Mouse (Mus musculus): ENCODE results near the gene Matn1. TPM values are rescaled to one million over a fixed set of nuclear protein-coding genes. Genes with fewer than 3 reads are reported as not detected.

The Matn1 gene
- polyA plus RNA-seq, 1 experiment: not detected

- 51% methylated on average over 6 of the region's 6 CpGs for WGBS
- no peak overlapping the region for H3K4me3 ChIP-seq (ENCODE audit: low read depth, low read length)
- no peaks in the 10 kb centered on the region for H3K4me1 ChIP-seq (ENCODE audit: control insufficient read depth, insufficient read depth, insufficient read length, low read length)
- no peak overlapping the region for H3K27ac ChIP-seq (ENCODE audit: insufficient read depth, low read depth, low read length)
- TF ChIP-seq CTCF (IDR thresholded peaks at IDR 0.05; ENCODE audit: extremely low read depth, insufficient read length, insufficient replicate concordance, low read depth, low read length) (no peak), POLR2A (IDR thresholded peaks at IDR 0.05; ENCODE audit: low read depth, low read length) (no peak)
- H3K36me3 ChIP-seq (ENCODE audit: control insufficient read depth, insufficient read depth, low read length): no peaks in the 10 kb centered on the region
- no peaks in the 10 kb centered on the region for H3K27me3 ChIP-seq (ENCODE audit: control insufficient read depth, insufficient read depth, low read length)
These were observed 17.9 kb upstream of the Matn1 start for GRCm38 (mm10) chr4:130926274-130926673.

GRCm38 (mm10) chr4:130927821-130928220, 16.4 kb upstream of the Matn1 start:
- no peak overlapping the region for H3K4me3 ChIP-seq (ENCODE audit: low read depth, low read length)
- 79% methylated on average over 12 of the region's 12 CpGs for WGBS
- no peak for TF ChIP-seq CTCF (IDR thresholded peaks at IDR 0.05; ENCODE audit: extremely low read depth, insufficient read length, insufficient replicate concordance, low read depth, low read length)
- no peak for TF ChIP-seq POLR2A (IDR thresholded peaks at IDR 0.05; ENCODE audit: low read depth, low read length)
- no peak overlapping the region for H3K27ac ChIP-seq (ENCODE audit: insufficient read depth, low read depth, low read length)
- no peaks in the 10 kb centered on the region for H3K36me3 ChIP-seq (ENCODE audit: control insufficient read depth, insufficient read depth, low read length)
- no peaks in the 10 kb centered on the region for H3K27me3 ChIP-seq (ENCODE audit: control insufficient read depth, insufficient read depth, low read length)
- H3K4me1 ChIP-seq (ENCODE audit: control insufficient read depth, insufficient read depth, insufficient read length, low read length): no peaks in the 10 kb centered on the region

GRCm38 (mm10) chr4:130942644-130943043, 1.5 kb upstream of the Matn1 start:
- no peak overlapping the region for H3K4me3 ChIP-seq (ENCODE audit: low read depth, low read length)
- H3K27me3 ChIP-seq (ENCODE audit: control insufficient read depth, insufficient read depth, low read length): no peaks in the 10 kb centered on the region
- H3K27ac ChIP-seq (ENCODE audit: insufficient read depth, low read depth, low read length): no peak overlapping the region
- no peaks in the 10 kb centered on the region for H3K4me1 ChIP-seq (ENCODE audit: control insufficient read depth, insufficient read depth, insufficient read length, low read length)
- TF ChIP-seq CTCF (IDR thresholded peaks at IDR 0.05; ENCODE audit: extremely low read depth, insufficient read length, insufficient replicate concordance, low read depth, low read length) (no peak), POLR2A (IDR thresholded peaks at IDR 0.05; ENCODE audit: low read depth, low read length) (no peak)
- no peaks in the 10 kb centered on the region for H3K36me3 ChIP-seq (ENCODE audit: control insufficient read depth, insufficient read depth, low read length)
- WGBS: 50% methylated on average over 14 of the region's 14 CpGs

GRCm38 (mm10) chr4:130944779-130945178, 594 bp downstream of the Matn1 start:
- no peaks in the 10 kb centered on the region for H3K27me3 ChIP-seq (ENCODE audit: control insufficient read depth, insufficient read depth, low read length)
- H3K4me3 ChIP-seq (ENCODE audit: low read depth, low read length): no peak overlapping the region
- TF ChIP-seq CTCF (IDR thresholded peaks at IDR 0.05; ENCODE audit: extremely low read depth, insufficient read length, insufficient replicate concordance, low read depth, low read length): no peak
- TF ChIP-seq POLR2A (IDR thresholded peaks at IDR 0.05; ENCODE audit: low read depth, low read length): no peak
- WGBS: 74% methylated on average over 7 of the region's 7 CpGs
- no peak overlapping the region for H3K27ac ChIP-seq (ENCODE audit: insufficient read depth, low read depth, low read length)
- H3K36me3 ChIP-seq (ENCODE audit: control insufficient read depth, insufficient read depth, low read length): no peaks in the 10 kb centered on the region
- no peaks in the 10 kb centered on the region for H3K4me1 ChIP-seq (ENCODE audit: control insufficient read depth, insufficient read depth, insufficient read length, low read length)

- no peaks in the 10 kb centered on the region for H3K4me1 ChIP-seq (ENCODE audit: control insufficient read depth, insufficient read depth, insufficient read length, low read length)
- WGBS: 19% methylated on average over 13 of the region's 13 CpGs
- TF ChIP-seq CTCF (IDR thresholded peaks at IDR 0.05; ENCODE audit: extremely low read depth, insufficient read length, insufficient replicate concordance, low read depth, low read length) (peak; percentile 49; the same call in 1 of the 2 replicates), POLR2A (IDR thresholded peaks at IDR 0.05; ENCODE audit: low read depth, low read length) (no peak)
- H3K36me3 ChIP-seq (ENCODE audit: control insufficient read depth, insufficient read depth, low read length): no peaks in the 10 kb centered on the region
- H3K4me3 ChIP-seq (ENCODE audit: low read depth, low read length): no peak overlapping the region
- no peaks in the 10 kb centered on the region for H3K27me3 ChIP-seq (ENCODE audit: control insufficient read depth, insufficient read depth, low read length)
- no peak overlapping the region for H3K27ac ChIP-seq (ENCODE audit: insufficient read depth, low read depth, low read length)
These were observed 3.0 kb downstream of the Matn1 start for GRCm38 (mm10) chr4:130947094-130947647.

GRCm38 (mm10) chr4:130949821-130950384, 5.7 kb downstream of the Matn1 start:
- WGBS: 78% methylated on average over 35 of the region's 35 CpGs
- TF ChIP-seq POLR2A (IDR thresholded peaks at IDR 0.05; ENCODE audit: low read depth, low read length): no peak
- TF ChIP-seq CTCF (IDR thresholded peaks at IDR 0.05; ENCODE audit: extremely low read depth, insufficient read length, insufficient replicate concordance, low read depth, low read length): no peak
- no peaks in the 10 kb centered on the region for H3K4me1 ChIP-seq (ENCODE audit: control insufficient read depth, insufficient read depth, insufficient read length, low read length)
- no peaks in the 10 kb centered on the region for H3K36me3 ChIP-seq (ENCODE audit: control insufficient read depth, insufficient read depth, low read length)
- H3K4me3 ChIP-seq (ENCODE audit: low read depth, low read length): no peak overlapping the region
- H3K27ac ChIP-seq (ENCODE audit: insufficient read depth, low read depth, low read length): no peak overlapping the region
- H3K27me3 ChIP-seq (ENCODE audit: control insufficient read depth, insufficient read depth, low read length): no peaks in the 10 kb centered on the region

- H3K4me1 ChIP-seq (ENCODE audit: control insufficient read depth, insufficient read depth, insufficient read length, low read length): no peaks in the 10 kb centered on the region
- no peaks in the 10 kb centered on the region for H3K36me3 ChIP-seq (ENCODE audit: control insufficient read depth, insufficient read depth, low read length)
- peak; percentile 24; the same call in 1 of the 2 replicates for TF ChIP-seq CTCF (IDR thresholded peaks at IDR 0.05; ENCODE audit: extremely low read depth, insufficient read length, insufficient replicate concordance, low read depth, low read length)
- TF ChIP-seq POLR2A (IDR thresholded peaks at IDR 0.05; ENCODE audit: low read depth, low read length): no peak
- no peaks in the 10 kb centered on the region for H3K27me3 ChIP-seq (ENCODE audit: control insufficient read depth, insufficient read depth, low read length)
- no peak overlapping the region for H3K4me3 ChIP-seq (ENCODE audit: low read depth, low read length)
- 16% methylated on average over 17 of the region's 17 CpGs for WGBS
- H3K27ac ChIP-seq (ENCODE audit: insufficient read depth, low read depth, low read length): no peak overlapping the region
These were observed 8.3 kb downstream of the Matn1 start for GRCm38 (mm10) chr4:130952531-130952930.
